Mouse (Mus musculus): Measurements from ENCODE around the gene Ticrr. TPM values are rescaled to one million over a fixed set of nuclear protein-coding genes. Genes with fewer than 3 reads are reported as not detected.

Ticrr gene
- total RNA-seq (2023): 1 to 10 TPM; 2.7 to 4.1 TPM

GRCm38 (mm10) chr7:79659578-79660290 is at the start of gene Ticrr:
Gene Ticrr (plus strand): TSS chr7:79660196.

GRCm38 (mm10) chr7:79617418-79617817 is 42.6 kb upstream of the Ticrr start, which contains the start of gene Rhcg:
Gene Rhcg (minus strand): TSS chr7:79617657.

GRCm38 (mm10) chr7:79715187-79715981 is 55.4 kb downstream of the Ticrr start, which contains the start of gene Kif7:
Gene Kif7 (minus strand): TSS chr7:79715720.

GRCm38 (mm10) chr7:79732622-79733021 is 72.6 kb downstream of the Ticrr start, which contains the start of gene Plin1:
Gene Plin1 (minus strand): TSS chr7:79732903.

GRCm38 (mm10) chr7:79742659-79743536 is 82.9 kb downstream of the Ticrr start, which contains the start of the genes Pex11a and Wdr93:
Gene Pex11a (minus strand): TSS chr7:79743131.
Gene Wdr93 (plus strand): TSS chr7:79743163.

Other genes with a start within 250 kb of the Ticrr start
- 100 to 1,000 TPM; 178 to 191 TPM for gene Polg, start 193.8 kb upstream of the Ticrr start, total RNA-seq (2023)
- gene Rhcg, start 42.5 kb upstream of the Ticrr start, total RNA-seq (2023): not detected
- under 1 TPM in 1 of 2 experiments, not detected in 1; 0.23 TPM for gene Kif7, start 55.5 kb downstream of the Ticrr start, total RNA-seq (2023)
- not detected for gene Plin1, start 72.7 kb downstream of the Ticrr start, total RNA-seq (2023)
- gene Pex11a, start 82.9 kb downstream of the Ticrr start, total RNA-seq (2023): under 1 TPM; 0.38 to 0.42 TPM
- gene Wdr93, start 83.0 kb downstream of the Ticrr start, total RNA-seq (2023): not detected
- not detected for gene Mesp1, start 133.6 kb downstream of the Ticrr start, total RNA-seq (2023)
- gene Mesp2, start 150.5 kb downstream of the Ticrr start, total RNA-seq (2023): under 1 TPM in 1 of 2 experiments, not detected in 1; 0.26 TPM
- gene Anpep, start 200.9 kb downstream of the Ticrr start, total RNA-seq (2023): under 1 TPM in 1 of 2 experiments, not detected in 1; 0.52 TPM

Measured in B cell, adult 67 days (primary cell).